Mouse (Mus musculus): ENCODE data around the gene Ckap2l.

The Ckap2l gene

DNA sequence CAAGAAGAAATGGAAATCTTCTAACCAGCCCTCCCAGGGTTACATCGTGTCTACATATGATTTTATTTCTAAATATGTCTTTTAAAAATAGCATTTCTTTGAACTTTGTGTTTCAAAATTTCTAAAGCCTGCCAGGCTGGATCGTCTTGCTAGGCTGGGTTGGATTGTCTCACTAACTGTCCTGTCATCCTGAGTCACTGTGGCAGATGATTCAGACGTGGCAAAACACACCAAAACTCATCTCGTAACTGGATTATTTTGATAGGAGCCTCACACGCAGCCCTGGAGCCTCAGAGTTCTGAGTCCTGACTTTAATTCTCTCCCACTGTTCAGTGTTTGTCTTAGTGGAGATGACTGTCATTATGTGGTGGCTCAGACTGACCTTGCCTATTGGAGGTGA, 33.9 kb downstream of the Ckap2l start:
- no peak for DNase-seq (ENCODE audit: low read depth, low spot score)

DNA sequence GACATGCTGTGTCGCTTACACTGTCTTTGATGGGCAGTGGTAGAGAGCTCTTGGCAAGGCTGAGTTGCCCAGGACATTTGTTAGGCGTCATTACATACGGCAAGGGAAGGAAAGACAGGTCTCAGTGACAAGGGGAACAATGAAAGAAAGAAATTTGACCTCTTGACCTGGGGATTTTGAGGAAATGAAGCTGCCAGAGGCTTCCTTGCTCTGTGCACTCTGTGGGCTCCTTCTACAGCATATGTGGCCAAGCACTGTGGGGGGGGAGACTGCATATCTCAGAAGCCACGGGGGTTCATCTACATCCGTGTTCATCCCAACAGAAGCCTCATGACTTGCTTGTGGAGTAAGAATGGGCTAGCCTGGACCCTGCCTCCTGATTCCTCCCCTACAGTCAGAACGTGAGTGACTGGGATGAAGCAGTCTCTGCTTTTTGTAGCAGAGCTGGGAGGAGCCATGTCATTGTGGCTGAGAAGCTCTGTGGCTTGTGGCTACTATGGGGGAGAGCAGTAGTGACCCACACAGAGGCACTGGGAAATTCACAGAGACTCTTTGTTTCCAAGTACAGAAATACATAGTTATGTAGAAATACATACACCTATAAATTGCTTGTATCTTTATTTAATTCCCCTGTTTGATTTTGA, 35.7 kb downstream of the Ckap2l start:
- no peak for DNase-seq (ENCODE audit: low read depth, low spot score)

DNA sequence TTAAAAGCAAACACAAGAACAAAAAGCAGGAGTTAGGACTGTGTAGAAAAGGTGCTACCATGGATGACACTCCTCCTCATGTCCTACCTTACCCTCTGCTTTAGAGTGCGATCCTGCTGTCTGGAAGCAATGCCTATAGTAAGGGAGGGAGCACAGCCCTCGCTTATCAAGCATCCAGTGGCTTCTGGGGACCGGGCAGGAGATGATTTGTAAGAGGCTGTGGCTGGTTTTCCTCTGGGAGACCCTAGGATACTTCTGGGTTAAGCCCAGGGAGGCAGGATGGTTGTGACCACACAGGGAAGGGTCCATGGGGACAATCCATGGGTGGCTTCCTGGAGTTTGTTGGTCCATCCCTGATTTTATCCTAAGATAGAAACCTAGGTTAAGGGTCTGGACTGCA, 36.4 kb downstream of the Ckap2l start:
- DNase-seq (ENCODE audit: low read depth, low spot score) = no peak

DNA sequence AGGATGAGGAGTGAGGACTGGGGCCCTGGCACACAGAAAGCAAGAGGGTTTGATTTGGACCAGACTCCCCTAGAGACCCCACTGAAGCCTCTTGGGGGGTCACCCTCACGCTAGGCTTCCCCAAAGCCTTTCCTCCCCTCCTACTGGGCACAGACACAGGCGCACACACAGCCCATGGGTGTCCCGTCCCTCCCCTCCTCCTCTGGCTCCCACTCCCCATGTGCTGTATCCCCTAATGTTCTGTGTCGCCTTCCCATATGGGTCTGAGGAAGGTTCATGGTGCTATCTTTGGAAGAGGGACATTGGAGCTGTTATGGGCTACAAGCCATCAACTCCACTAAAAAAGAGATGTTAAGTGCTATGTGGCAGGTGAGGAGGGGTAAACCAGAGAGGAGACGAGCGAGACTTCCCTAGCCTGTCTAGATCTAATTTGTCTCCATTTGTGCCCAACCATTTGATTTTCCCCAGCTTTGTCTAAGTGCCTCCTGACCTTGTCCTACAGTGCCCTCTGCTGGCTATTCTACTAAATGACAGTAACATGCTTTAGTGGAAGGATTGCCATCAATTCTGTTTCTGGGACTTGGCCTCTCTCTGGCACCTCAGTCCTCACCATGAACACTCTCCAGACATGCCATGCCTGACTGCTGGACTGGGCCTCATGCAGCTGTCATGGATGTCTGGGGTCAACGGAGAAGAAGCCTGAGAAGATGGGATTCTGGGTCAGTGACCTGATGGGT, 38.4 kb downstream of the Ckap2l start:
- peak; percentile 84 for DNase-seq (ENCODE audit: low read depth, low spot score)

DNA sequence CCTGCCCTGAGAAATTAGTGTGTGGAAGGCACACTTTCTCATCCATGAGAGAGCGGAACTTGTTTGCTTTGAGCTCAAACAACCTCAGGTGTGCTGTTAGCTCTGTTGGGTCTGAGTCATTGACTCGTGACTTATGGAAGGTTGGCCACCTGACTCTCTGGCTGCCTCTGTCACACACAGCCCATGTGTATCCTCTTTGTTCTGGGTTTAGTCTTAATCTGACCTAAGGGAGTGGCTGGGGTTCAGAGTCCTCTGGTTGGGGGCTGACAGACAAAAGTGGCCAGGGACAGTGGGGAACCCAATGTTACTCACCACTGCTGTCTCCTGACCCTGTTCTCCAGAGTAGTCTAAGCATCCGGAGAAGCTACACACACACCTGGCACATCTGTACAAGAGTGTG, 39.0 kb downstream of the Ckap2l start:
- no peak for DNase-seq (ENCODE audit: low read depth, low spot score)

DNA sequence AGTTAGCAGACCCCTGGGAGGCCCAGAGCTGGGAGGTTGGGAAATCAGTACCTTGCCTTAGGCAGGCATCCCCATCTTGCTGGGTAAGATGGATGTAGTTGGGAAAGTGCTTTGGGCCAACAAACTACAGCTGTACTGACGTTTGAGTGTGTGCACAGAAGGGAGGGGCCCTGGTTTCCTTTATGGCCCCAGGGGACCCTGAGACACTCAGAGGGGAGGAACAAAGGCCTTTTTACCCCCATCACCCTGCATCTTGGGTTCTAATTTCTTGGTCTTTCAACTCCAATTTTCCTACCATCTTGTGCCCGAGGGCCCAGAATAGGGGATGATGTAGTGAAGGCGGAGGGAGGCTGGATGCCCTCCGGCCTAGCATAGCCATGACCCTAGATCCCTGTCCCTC, 41.0 kb downstream of the Ckap2l start:
- no peak for DNase-seq (ENCODE audit: low read depth, low spot score)

DNA sequence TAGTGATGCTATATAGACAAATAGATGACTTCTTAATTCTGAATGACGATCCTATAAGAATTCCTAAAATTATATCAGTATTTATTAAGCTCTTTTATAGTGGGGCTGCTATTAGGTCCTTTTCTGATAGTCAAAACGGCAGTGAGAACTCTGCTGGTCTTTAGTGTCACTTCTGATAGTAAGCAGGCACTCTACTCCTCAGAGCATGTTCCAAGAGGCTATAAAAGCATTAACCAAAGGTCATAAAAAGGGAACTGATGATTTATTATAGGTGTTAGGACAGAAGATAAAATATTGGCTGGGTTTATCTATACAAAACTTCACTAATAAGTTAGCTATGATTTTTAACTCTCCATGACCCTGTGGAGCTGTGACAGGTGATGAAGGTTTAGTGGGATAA, 42.9 kb downstream of the Ckap2l start:
- DNase-seq (ENCODE audit: low read depth, low spot score) = no peak

DNA sequence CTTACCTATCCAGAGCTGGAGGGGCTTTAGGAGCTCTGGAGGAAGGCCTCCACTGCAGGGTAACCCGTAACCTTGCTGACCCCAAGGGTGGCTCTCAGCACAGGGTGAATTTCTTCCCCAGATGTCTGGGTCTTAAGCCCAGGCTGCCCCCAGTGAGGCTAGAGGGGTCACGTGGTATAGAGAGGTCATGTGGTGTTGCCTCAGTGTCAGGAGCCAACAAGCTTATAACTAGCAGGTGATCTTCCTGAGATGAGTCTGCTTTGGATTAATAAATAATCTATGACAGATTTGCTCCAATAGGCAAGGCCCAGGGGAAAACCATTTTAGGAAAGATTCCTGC, 43.4 kb downstream of the Ckap2l start:
- no peak for DNase-seq (ENCODE audit: low read depth, low spot score)

DNA sequence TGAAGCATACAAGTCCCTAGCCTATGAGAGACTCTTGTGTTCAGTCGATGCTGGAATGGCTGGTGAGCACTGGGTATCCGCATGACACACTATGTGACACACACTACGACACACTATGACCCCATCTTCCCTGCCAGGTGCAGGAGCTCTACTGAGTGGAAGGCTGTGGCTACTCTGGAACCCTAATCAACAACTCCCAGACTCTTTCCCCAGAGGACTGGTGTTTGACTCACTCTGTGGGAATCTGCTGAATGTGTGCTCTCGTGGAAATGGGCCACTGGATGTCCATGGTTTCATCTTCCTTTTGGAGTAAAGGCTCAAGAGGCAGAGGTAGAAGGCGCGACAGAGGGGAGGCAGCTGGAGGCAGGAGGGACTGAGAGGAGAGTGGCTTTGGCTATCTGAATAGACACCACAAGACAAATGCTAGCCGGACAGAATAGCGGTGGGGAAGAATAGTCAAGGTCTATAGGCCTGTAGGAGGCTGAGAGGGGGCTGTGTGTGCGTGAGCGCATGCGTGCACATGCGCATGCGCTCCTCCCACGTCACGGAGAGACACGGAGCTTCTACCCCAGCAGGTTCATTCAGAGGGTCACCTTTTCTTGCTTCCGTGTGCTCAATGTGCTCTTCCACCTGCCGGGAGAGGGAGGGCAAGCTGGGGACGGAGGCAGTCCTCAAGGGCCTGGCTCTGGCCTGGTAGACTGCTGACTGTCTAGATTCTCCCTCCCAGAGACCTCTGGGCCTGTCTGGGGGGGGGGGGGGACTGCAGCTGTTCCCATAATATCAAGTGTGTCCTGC, 44.0 kb downstream of the Ckap2l start:
- DNase-seq (ENCODE audit: low read depth, low spot score) = peak; percentile 74

DNA sequence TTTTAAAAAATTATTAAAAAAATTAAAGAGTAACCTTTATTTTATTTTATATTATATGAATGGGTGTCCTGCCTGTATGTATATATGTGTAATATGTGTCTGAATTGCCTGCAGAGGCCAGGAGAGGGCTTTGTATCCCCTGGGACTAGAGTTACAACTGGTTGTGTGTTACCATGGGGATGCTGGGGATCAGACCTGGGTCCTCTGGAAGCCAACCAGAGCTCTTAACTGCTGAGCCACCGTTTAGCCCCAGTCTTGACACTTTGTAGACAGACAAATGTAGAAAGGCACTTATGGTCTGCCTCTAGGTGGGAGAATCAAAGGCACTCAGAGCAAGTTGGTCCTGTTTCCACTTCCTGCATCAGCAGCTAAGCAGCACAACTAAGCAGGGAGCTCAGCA, 47.7 kb downstream of the Ckap2l start:
- no peak for DNase-seq (ENCODE audit: low read depth, low spot score)

DNA sequence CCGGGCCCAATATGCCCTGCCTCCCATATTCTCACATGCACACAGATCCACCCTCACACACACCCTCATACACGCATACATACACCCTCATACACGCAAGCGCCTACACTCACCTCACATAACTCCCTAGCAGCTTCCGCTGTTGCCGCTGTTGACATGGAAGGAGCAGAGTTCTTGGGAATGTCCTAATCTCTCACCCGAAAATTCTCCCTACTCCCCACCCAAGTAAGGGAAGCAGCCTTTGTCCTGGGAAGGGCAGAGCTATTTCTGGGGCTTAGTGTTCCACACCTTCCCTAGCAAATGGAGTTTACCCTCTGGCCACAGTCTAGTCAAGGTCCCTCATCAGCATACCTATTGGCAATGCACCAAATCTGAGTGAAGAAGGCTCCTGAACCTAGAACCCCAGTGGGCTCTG, 49.3 kb downstream of the Ckap2l start:
- DNase-seq (ENCODE audit: low read depth, low spot score) = peak; percentile 62

DNA sequence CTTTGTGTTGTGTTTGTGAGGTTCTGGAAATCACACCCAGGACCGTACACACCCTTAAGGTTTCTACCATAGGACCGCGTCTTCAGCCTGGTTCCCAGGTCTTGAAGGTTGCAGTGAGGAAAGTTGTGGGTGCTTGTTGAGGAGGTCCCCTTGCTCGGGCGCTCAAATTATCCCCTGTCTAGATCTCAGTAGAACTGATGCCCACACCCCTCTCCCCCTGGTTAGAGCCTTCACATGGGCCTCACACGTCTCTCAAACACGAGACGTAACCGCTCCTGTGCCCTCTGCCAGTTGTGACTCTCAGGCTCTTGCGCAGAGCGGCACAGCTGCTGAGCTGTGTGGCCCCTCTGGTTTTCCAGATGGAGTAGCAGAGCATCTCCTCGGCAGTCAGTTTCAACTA, 50.1 kb downstream of the Ckap2l start:
- peak; percentile 36 for DNase-seq (ENCODE audit: low read depth, low spot score)

DNA sequence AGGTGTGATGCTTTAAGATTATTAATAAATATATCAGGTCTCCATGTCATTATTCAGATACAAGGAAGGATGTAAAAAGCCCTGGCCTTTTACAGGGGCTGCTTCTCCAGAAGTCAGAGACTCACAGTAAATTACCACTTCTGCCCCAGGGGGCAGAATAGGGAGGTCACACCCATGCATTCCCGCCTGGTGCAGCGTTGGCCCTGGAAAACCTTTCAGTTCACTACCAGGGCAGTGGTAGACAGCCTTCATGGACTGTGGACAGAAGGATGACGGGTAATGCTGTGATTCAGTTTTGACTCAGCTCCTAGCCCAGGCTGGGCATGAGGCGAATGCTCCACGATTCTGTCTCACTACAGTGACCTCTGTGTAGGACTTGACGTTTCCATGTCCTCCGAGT, 50.6 kb downstream of the Ckap2l start:
- peak; percentile 59 for DNase-seq (ENCODE audit: low read depth, low spot score)

DNA sequence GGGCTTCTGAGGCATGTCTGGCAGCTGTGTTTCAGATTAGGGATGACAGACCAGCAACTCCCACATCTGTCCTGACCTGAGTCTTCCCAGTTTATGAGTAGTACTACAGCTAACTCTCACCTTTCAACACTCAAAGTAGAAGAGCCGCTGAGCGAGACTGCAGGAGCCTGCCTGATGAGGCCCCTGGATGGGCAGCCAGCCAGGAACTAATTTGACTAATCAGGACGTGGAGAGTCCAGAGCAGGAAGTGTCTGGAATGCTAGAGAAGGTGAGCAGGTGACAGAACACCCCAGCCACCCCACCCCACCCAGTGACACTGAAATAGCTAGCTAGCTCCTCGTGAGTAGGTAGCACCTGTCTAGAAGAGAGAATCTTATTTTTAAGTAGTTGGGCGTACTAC, 51.4 kb downstream of the Ckap2l start:
- peak; percentile 90 for DNase-seq (ENCODE audit: low read depth, low spot score)

DNA sequence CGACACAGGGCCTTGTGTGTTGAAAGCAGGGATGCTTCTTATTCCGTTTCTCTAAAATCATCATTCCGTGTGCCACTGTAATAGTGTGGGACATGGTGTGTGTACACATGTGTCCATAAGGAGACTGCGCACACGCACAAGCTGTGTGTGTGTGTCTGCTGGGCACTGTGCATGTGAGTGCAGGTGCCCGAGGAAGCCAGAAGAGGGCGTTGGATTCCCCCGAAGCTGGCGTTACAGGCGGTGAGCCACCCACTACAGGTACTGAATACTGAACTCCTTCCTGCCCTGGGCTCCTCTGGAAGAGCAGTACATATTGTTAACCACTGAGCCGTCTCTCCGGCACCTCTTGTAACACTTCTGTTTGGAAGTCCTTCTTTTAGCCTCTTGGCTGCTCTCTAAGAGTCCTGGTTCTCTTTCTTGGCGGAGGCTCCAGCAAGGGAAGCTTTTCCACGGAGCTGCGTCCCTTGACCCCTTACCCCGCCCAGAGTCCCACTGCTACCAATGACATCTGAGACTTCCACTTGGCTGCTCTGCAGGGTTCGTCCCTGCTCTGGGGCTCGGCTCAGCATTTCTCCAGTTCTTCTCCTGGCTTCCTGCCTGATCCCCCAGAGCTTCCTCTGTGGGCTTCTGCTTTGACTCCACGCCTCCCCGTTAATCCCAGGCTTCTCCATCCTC, 52.4 kb downstream of the Ckap2l start:
- peak; percentile 68 for DNase-seq (ENCODE audit: low read depth, low spot score)

DNA sequence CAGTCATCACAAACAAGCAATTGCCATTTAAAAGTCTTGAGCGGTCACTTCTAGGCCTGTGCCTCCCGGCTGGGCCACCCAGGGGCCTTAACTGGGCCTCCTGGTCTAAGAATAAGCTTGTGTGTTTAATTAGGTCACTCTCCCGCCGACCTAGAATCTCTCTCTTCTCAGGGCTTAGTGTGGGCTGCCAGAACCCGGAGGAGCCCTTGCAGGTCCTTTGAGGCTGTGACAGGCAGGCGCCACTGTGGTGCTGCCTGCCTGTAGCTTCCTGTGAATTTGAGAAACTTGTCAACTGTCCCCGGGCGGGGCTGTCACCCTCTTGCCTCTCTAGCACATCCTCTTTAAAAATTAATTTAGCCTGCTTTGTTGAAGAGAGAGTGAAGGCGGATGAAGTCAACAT, 53.2 kb downstream of the Ckap2l start:
- no peak for DNase-seq (ENCODE audit: low read depth, low spot score)

DNA sequence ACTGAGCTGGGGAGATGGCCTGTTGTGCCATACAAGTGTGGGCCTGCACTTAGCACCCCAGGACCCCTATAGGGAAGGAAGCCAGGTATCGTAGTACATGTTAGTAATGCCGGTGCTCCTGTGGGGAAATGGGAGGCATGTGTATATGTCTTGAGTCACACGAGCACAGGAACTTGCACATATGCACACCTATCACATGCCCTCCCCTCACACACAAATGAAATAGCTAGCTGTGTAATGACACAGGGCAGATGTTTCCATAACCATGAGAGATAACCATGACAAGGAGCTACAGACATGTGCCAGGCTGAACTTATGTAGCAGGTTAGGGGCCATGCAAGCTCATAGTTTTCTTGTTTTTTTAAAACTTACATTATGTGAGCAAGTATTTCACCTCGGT, 54.0 kb downstream of the Ckap2l start:
- DNase-seq (ENCODE audit: low read depth, low spot score) = no peak

DNA sequence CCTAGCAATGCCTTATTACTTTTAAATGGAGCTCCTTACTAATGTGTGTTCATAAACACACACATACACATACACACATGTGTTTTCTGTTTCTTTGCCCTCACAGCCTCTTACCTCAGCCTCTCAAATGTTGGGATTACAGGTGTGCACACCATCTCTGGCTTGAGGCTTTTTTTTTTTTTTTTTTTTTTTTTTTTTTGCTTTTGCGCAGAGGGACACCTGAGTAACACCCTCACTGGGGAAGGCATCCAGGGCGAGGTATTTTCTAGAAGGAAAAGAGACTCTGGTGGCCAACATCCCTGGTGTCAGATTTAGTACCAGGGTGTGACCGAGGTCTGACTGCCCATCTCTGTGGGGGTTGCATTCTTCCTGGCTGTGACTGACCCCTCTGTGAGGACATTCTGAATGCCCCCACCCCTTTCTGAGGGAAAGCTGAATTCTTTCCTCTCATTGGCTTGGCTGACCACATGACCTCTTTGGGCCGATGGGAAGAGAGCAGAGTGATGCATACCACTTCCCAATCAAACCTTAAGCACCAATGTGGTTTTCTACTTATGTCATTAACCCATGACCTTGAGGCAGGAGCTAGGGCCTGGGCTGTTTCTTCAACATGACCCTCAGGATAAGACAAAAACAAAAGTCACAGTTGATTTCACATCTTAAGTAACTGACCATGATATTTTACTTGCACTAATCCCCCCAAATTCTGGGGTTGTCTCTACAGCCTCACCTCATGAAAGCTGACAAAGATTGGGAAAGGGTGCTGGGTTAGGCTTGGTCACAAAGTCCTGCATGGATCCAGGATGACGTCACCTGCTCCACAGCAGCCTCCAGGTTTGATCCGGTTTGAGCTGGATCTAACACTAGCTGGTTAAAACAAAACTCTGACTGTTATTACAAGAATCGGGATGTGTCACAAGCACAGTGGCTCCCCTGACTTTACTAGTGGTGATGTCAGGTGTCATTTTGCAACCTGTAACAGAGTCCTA, 54.9 kb downstream of the Ckap2l start:
- peak; percentile 63 for DNase-seq (ENCODE audit: low read depth, low spot score)

DNA sequence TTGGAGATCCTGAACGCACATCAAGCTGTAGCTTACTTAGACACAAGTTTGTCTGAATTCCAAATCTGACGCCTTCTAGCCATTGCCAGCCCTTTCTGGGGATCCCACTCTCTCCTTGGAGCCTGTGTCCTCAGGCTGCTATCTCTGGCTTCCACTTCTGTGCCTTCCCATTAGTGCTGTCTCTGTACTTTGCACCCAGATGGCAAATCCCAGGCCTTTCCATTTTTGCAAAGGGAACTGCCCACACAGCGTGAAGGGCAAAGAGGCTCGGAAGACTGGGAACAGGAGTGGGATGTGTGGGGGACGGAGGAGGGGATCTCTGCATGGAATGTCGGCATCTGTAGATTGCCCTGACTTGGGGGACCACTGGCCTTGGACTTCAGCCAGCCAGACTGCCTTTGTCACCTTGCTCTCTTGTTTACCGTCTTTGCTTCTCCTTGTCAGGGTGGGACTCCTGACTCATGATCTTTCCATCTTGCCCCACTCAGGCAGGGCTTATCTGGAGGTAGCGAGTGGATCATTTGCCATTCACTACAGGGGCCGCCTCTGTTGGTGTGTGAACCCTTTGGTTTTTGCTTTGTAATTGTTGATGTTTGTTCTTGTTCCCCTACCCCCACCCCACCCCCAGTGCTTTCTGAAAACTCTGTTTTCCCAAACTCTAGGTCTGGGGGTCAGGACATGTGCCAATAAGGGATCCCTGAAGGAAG, 56.1 kb downstream of the Ckap2l start:
- DNase-seq (ENCODE audit: low read depth, low spot score) = peak; percentile 32

DNA sequence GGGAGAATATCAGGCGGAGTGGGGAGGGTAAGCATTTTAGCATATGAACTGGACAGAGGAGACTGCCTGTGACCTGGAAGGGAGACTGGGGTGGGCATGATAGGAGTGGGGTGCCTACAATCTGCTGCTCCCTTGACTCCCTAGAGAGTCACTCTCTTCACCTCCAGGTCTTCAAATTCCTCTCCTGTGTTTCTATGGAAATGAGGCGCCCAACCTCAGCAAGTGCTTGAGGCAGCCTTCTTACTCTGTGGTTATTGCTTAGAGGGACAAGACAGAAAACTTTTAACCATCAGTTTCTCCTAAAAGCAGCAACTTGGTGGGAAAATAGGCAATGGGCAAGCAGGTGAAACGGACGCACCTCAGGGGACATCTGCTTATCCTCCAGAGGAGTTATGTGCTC, 60.5 kb downstream of the Ckap2l start:
- peak; percentile 42 for DNase-seq (ENCODE audit: low read depth, low spot score)
